ENCODE assay signal across 8 mouse cellular contexts in the genomic region with DNA sequence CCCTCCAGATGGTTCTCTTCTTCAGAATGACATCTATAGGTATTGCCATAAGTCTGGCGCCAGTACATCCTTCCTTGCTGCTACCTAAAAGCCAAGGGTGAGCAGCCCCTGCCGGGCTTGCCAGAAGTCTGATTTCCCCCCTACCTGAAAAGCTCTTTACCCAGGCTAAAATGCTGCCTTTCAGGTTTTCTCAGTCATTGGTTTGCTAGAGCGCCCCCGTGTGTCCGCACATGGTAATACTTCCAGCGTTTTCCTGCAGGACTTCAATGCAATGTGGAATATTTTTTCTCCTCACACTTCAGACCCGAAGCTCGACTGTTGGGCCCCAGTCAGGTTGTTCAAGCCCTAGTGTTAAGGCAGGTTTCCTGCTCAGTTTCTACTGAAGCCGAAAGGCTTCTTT. TPM values are rescaled to one million over a fixed set of nuclear protein-coding genes. Genes with fewer than 3 reads are reported as not detected.
DNase-seq lines count a peak whose midpoint lies in the region; ATAC-seq and TF ChIP-seq lines count a peak whose summit lies in the region.
"Had no signal": no experiment of that assay in that cellular context is flagged by ENCODE, and none has a peak within 500 bp of the region (broad histone marks: within the 10 kb centered on the region; RNA-seq: fewer than 3 reads in every experiment).

No protein-coding gene starts in this region.

- H3K9me3 ChIP-seq in liver, embryonic 12.5 days (replicated peaks), result no peaks in the 10 kb centered on the region

- no peak overlapping the region for H3K4me3 ChIP-seq in liver, embryonic 12.5 days
- no peak overlapping the region for H3K4me3 ChIP-seq in lung, adult 2 months (replicated peaks; ENCODE audit: extremely low read depth, low read depth, low read length)

- no peaks in the 10 kb centered on the region for H3K4me1 ChIP-seq in liver, embryonic 12.5 days
- H3K4me1 ChIP-seq in lung, adult 2 months (ENCODE audit: control insufficient read depth, insufficient read depth, low read length), result no peaks in the 10 kb centered on the region

- no peak for TF ChIP-seq POLR2A in lung, adult 2 months (IDR thresholded peaks at IDR 0.05; ENCODE audit: borderline replicate concordance, extremely low read depth, low read depth, low read length)

- H3K36me3 ChIP-seq in liver, embryonic 12.5 days, result no peaks in the 10 kb centered on the region

- H3K9ac ChIP-seq in liver, embryonic 12.5 days, result no peak overlapping the region

- no peak overlapping the region for H3K27ac ChIP-seq in liver, embryonic 12.5 days

- peak; percentile 54 for DNase-seq in liver
- peak; percentile 36 for DNase-seq in adrenal gland, adult 2 months
- peak; percentile 63 to 67 for DNase-seq in cerebellum, postnatal 36 days
- DNase-seq in kidney, postnatal 10 days, result peak; percentile 66
- DNase-seq in lung, adult 2 months, result peak; percentile 37
- DNase-seq in right cerebral cortex, postnatal 4 days, result peak; percentile 78

- 24% methylated on average over 9 of the region's 9 CpGs for WGBS in liver, embryonic 12.5 days (ENCODE audit: insufficient replicate concordance)
- WGBS in lung, adult 2 months, result 25% methylated on average over 9 of the region's 9 CpGs

- peak; percentile 48; the same call in 1 of the 2 replicates for TF ChIP-seq CTCF in lung, adult 2 months (IDR thresholded peaks at IDR 0.05; ENCODE audit: insufficient read depth, low read length)

- H3K27me3 ChIP-seq in liver, embryonic 12.5 days (replicated peaks), result peaks cover 27% of the 10 kb centered on the region

- ATAC-seq in liver, embryonic 12.5 days, result no peak

- no peak overlapping the region for H3K4me2 ChIP-seq in liver, embryonic 12.5 days

RNA-seq across cellular contexts. Expression of a gene that starts 5.9 kb away (rescaled TPM):
- polyA plus RNA-seq in liver, embryonic 12.5 days (2016; fragmentation: Nextera tagmentation; extraction: Ambion mirVana), result 0.11 and 0.25 TPM in 2 replicates
- 1 to 10 TPM in 1 of 2 experiments, under 1 TPM in 1; 0.17 to 1.8 TPM for total RNA-seq in adrenal gland, adult 2 months (2021)
- polyA plus RNA-seq in adrenal gland, adult 2 months (2012; rRNA removed), result 0.13 and 0.46 TPM in 2 replicates
- not detected in 2 replicates for polyA plus RNA-seq in lung, adult 2 months (2012; rRNA removed)
- polyA plus RNA-seq: lung, embryonic 16.5 days had no signal

RNA-seq across cellular contexts. Expression of a gene that starts 42.5 kb away (rescaled TPM):
- polyA plus RNA-seq in liver, embryonic 12.5 days (2016; fragmentation: Nextera tagmentation; extraction: Ambion mirVana), result 526 and 538 TPM in 2 replicates
- total RNA-seq in adrenal gland, adult 2 months (2021), result 100 to 1,000 TPM; 544 to 632 TPM
- 3.7 and 4.4 TPM in 2 replicates for polyA plus RNA-seq in adrenal gland, adult 2 months (2012; rRNA removed)
- 44.6 and 56.1 TPM in 2 replicates for polyA plus RNA-seq in lung, adult 2 months (2012; rRNA removed)

RNA-seq across cellular contexts. Expression of a gene that starts 51.1 kb away (rescaled TPM):
- 6.1 and 6.2 TPM in 2 replicates for polyA plus RNA-seq in liver, embryonic 12.5 days (2016; fragmentation: Nextera tagmentation; extraction: Ambion mirVana)
- 10 to 100 TPM; 16.7 to 24.9 TPM for total RNA-seq in adrenal gland, adult 2 months (2021)
- 8.6 and 8.8 TPM in 2 replicates for polyA plus RNA-seq in adrenal gland, adult 2 months (2012; rRNA removed)
- 5.6 and 9.0 TPM in 2 replicates for polyA plus RNA-seq in lung, adult 2 months (2012; rRNA removed)
